Mouse (Mus musculus): ENCODE results near the gene Syngr2.

- TF ChIP-seq GATA1 (IDR thresholded peaks at IDR 0.05; ENCODE audit: low read length) (no peak), TAL1 (IDR thresholded peaks at IDR 0.05; ENCODE audit: low read length) (no peak)
These were observed 13.9 kb downstream of the Syngr2 start for GRCm38 (mm10) chr11:117823411-117823810.
